In the genomic region with DNA sequence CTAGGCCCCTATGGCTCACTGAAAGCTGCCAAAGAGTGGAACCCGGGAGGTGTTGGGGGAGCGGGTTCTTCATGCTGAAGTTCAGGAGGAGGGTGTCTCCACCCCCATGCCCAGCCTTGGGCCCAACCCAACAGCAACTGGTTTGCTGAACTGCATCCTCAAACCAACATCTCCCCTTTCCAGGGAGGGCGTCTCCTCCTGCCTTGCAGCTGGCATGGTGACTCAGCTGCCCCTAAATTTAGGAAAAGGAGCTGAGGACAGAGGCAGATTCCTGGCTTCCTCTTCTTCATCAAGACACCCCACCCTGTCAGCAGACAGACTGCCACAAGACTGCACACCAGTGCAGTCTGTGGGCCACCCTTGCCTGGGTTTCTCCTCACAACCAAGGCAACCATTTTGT, we compare ENCODE assay signal across 31 mouse cellular contexts.
DNase-seq lines count a peak whose midpoint lies in the region; ATAC-seq and TF ChIP-seq lines count a peak whose summit lies in the region.
"Had no signal": no experiment of that assay in that cellular context is flagged by ENCODE, and none has a peak within 500 bp of the region (broad histone marks: within the 10 kb centered on the region; RNA-seq: fewer than 3 reads in every experiment).

No protein-coding gene starts in this region.

- H3K36me3 ChIP-seq in heart, postnatal 0 days (replicated peaks; ENCODE audit: control insufficient read depth, insufficient read depth, low read length), result peaks cover 59% of the 10 kb centered on the region
- H3K36me3 ChIP-seq in myocyte (ENCODE audit: control insufficient read depth, insufficient read depth), result peaks cover 22% of the 10 kb centered on the region
- H3K36me3 ChIP-seq: hindbrain, embryonic 15.5 days; midbrain, embryonic 12.5 days had no signal

- H3K79me2 ChIP-seq in myocyte (ENCODE audit: control insufficient read depth, insufficient read depth), result peaks cover 37% of the 10 kb centered on the region

- H3K4me3 ChIP-seq in heart, postnatal 0 days (ENCODE audit: low read depth, low read length), result no peak overlapping the region
- no peak overlapping the region for H3K4me3 ChIP-seq in myocyte
- H3K4me3 ChIP-seq: erythroblast, embryonic 14.5 days; hindbrain, embryonic 15.5 days; layer of hippocampus, adult 2 months; left cerebral cortex, adult 2 months; limb, embryonic 13.5 days; liver, embryonic 12.5 days; megakaryocyte, embryonic 14.5 days; midbrain, embryonic 12.5 days had no signal

- ATAC-seq in heart, postnatal 0 days (ENCODE audit: insufficient read depth, low read depth), result no peak
- ATAC-seq: forebrain, postnatal 0 days; inflammation-experienced regulatory T-cells, adult 6 months; liver, embryonic 12.5 days; liver, postnatal 0 days had no signal

- H3K27me3 ChIP-seq in heart, postnatal 0 days (ENCODE audit: control insufficient read depth, insufficient read depth, low read length), result no peaks in the 10 kb centered on the region
- no peaks in the 10 kb centered on the region for H3K27me3 ChIP-seq in myocyte (ENCODE audit: control insufficient read depth, insufficient read depth, insufficient read length)
- H3K27me3 ChIP-seq: hindbrain, embryonic 15.5 days; limb, embryonic 13.5 days; liver, embryonic 12.5 days; midbrain, embryonic 12.5 days had no signal

- H3ac ChIP-seq in myocyte (ENCODE audit: control insufficient read depth, insufficient read length), result no peak overlapping the region

- H3K9ac ChIP-seq in heart, postnatal 0 days (replicated peaks; ENCODE audit: low read depth, low read length), result no peak overlapping the region
- H3K9ac ChIP-seq: forebrain, postnatal 0 days; hindbrain, embryonic 15.5 days; limb, embryonic 13.5 days; liver, embryonic 12.5 days; liver, postnatal 0 days; midbrain, embryonic 12.5 days had no signal

- H3K9me3 ChIP-seq in heart, postnatal 0 days (replicated peaks; ENCODE audit: control insufficient read depth, low read length), result no peaks in the 10 kb centered on the region
- H3K9me3 ChIP-seq: hindbrain, embryonic 15.5 days; limb, embryonic 13.5 days; liver, embryonic 12.5 days; megakaryocyte, embryonic 14.5 days; midbrain, embryonic 12.5 days had no signal

- H3K27ac ChIP-seq in heart, postnatal 0 days (ENCODE audit: low read depth), result peak overlapping the region; percentile 25; the same call in 1 of the 2 replicates
- H3K27ac ChIP-seq: hindbrain, embryonic 15.5 days; layer of hippocampus, adult 2 months; left cerebral cortex, adult 2 months; limb, embryonic 13.5 days; liver, embryonic 12.5 days; midbrain, embryonic 12.5 days; stomach, postnatal 0 days had no signal

- H3K4me1 ChIP-seq in heart, postnatal 0 days (ENCODE audit: control insufficient read depth, insufficient read depth), result peaks cover 67% of the 10 kb centered on the region

- H3K4me2 ChIP-seq in heart, postnatal 0 days (ENCODE audit: low read depth, low read length), result no peak overlapping the region
- H3K4me2 ChIP-seq in myocyte (ENCODE audit: low read depth), result peak overlapping the region; percentile 77
- H3K4me2 ChIP-seq: hindbrain, embryonic 15.5 days; limb, embryonic 13.5 days; liver, embryonic 12.5 days; midbrain, embryonic 12.5 days had no signal

- 81% methylated on average over 3 of the region's 3 CpGs for WGBS in heart, postnatal 0 days

- DNase-seq in heart, adult 11 months, result peak; percentile 98
- DNase-seq in heart, postnatal 25 days (ENCODE audit: low spot score), result no peak
- DNase-seq in heart, postnatal 0 days (ENCODE audit: low spot score), result no peak
- DNase-seq in heart, postnatal 36 days, result no peak
- peak; percentile 35 for DNase-seq in NIH3T3 (ENCODE audit: low read depth)
- no peak for DNase-seq in cerebellum, postnatal 14 days
- DNase-seq in T-cell, adult 2 months (ENCODE audit: low spot score), result no peak
- DNase-seq: adrenal gland, adult 8-10 months; cerebellum, adult 18-20 months; cerebellum, postnatal 10 days; forebrain, postnatal 0 days; gastrocnemius, postnatal 36 days; kidney, adult 11 months; kidney, postnatal 36 days; liver, postnatal 0 days; lung, postnatal 36 days; retina, postnatal 1 day; right cerebral cortex, postnatal 25 days; thymus, adult 18-20 months; thymus, postnatal 25 days had no signal

- intact Hi-C loops in heart, postnatal 25 days (cut with DNase I), result no loop called here
- intact Hi-C loops in heart, postnatal 36 days (cut with DNase I), result no loop called here

- no peak for TF ChIP-seq EP300 in heart, postnatal 0 days (IDR thresholded peaks at IDR 0.05; ENCODE audit: low read depth)

- TF ChIP-seq CTCF in heart, postnatal 0 days (IDR thresholded peaks at IDR 0.05; ENCODE audit: low read depth), result no peak

- TF ChIP-seq POLR2A in myocyte (IDR thresholded peaks at IDR 0.05; ENCODE audit: insufficient read length, low read depth), result peak; percentile 36

TF ChIP-seq in myocyte, 11 proteins besides CTCF, POLR2A, EP300 and RAD21:
- TF ChIP-seq MAX (IDR thresholded peaks at IDR 0.05; ENCODE audit: low read depth), result no peak
- peak; percentile 68 for TF ChIP-seq TCF3 (IDR thresholded peaks at IDR 0.05; ENCODE audit: insufficient read length, low read depth)
- no peak for TF ChIP-seq CEBPB (IDR thresholded peaks at IDR 0.05; ENCODE audit: insufficient read depth, poor library complexity, severe bottlenecking)
- no peak for TF ChIP-seq E2F4 (IDR thresholded peaks at IDR 0.05; ENCODE audit: insufficient read depth)
- peak; percentile 86 to 97 (median 93) for TF ChIP-seq MYOD1 (IDR thresholded peaks at IDR 0.05; ENCODE audit: control insufficient read depth in 1 of 3, insufficient read length in 2 of 3, low read depth in 2 of 3)
- peak; percentile 83 for TF ChIP-seq TCF12 (IDR thresholded peaks at IDR 0.05; ENCODE audit: insufficient read depth, poor library complexity, severe bottlenecking)
- no peak for TF ChIP-seq REST (IDR thresholded peaks at IDR 0.05; ENCODE audit: insufficient read depth, insufficient read length)
- TF ChIP-seq MYOG (IDR thresholded peaks at IDR 0.05; ENCODE audit: control insufficient read depth in 1 of 3, insufficient read depth in 1 of 3, insufficient read length in 2 of 3, low read depth in 2 of 3), result peak; percentile 74 to 97 (median 96)
- no peak for TF ChIP-seq USF1 (IDR thresholded peaks at IDR 0.05; ENCODE audit: low read depth)
- TF ChIP-seq SRF (IDR thresholded peaks at IDR 0.05; ENCODE audit: control insufficient read depth, insufficient read length, low read depth), result no peak
- TF ChIP-seq POLR2AphosphoS2 (IDR thresholded peaks at IDR 0.05; ENCODE audit: insufficient read length, low read depth), result peak; percentile 62

Comparison
In these comparisons a context has a peak if more than half of its experiments do, and no peak if none do; other contexts are left out.
1. DNase-seq: peak in heart, adult 11 months (single experiment) and NIH3T3 (single experiment); none in heart, postnatal 25 days (single experiment), heart, postnatal 0 days (single experiment), heart, postnatal 36 days (0 of 2), cerebellum, postnatal 14 days (0 of 2) and T-cell, adult 2 months (single experiment).